ENCODE assay signal across 20 mouse cellular contexts in genomic region chr6:120149458-120150120, GRCm38 (mm10). TPM values are rescaled to one million over a fixed set of nuclear protein-coding genes. Genes with fewer than 3 reads are reported as not detected.
DNase-seq lines count a peak whose midpoint lies in the region; ATAC-seq and TF ChIP-seq lines count a peak whose summit lies in the region.
"Had no signal": no experiment of that assay in that cellular context is flagged by ENCODE, and none has a peak within 500 bp of the region (broad histone marks: within the 10 kb centered on the region; RNA-seq: fewer than 3 reads in every experiment).

No protein-coding gene starts in this region.

- no peak overlapping the region for H3K4me3 ChIP-seq in heart, adult 2 months
- no peak overlapping the region for H3K4me3 ChIP-seq in lung, embryonic 16.5 days (ENCODE audit: low read length)
- H3K4me3 ChIP-seq: neural tube, embryonic 15.5 days had no signal

- H3K79me2 ChIP-seq in heart, adult 2 months (replicated peaks; ENCODE audit: control insufficient read depth, insufficient read depth, low read length) = no peaks in the 10 kb centered on the region

- H3K9ac ChIP-seq in heart, adult 2 months (ENCODE audit: low read depth, low read length) = peak overlapping the region; percentile 25; the same call in 1 of the 2 replicates
- H3K9ac ChIP-seq in lung, embryonic 16.5 days (ENCODE audit: low read length) = peak overlapping the region; percentile 33; the same call in 1 of the 2 replicates
- H3K9ac ChIP-seq: neural tube, embryonic 15.5 days had no signal

- no peak for TF ChIP-seq POLR2A in heart, adult 2 months (IDR thresholded peaks at IDR 0.05; ENCODE audit: insufficient read depth, low read depth, low read length)

- peak in 1 of 2 experiments; percentile 32 for DNase-seq in heart, adult 2 months
- DNase-seq in heart, postnatal 36 days = no peak
- DNase-seq in lung, adult 18-20 months = no peak
- DNase-seq in naive thymus-derived CD4-positive, alpha-beta T cell, adult 2 months (ENCODE audit: low read depth) = peak; percentile 34
- no peak for DNase-seq in adrenal gland, postnatal 10 days
- no peak for DNase-seq in cerebellum, adult 18-20 months
- DNase-seq: adrenal gland, postnatal 25 days; B cell, adult 2 months; cerebellum, adult 11-12 months; right cerebral cortex, adult 18-20 months; thymus, adult 18-20 months had no signal

- intact Hi-C loops in heart, adult 2 months (cut with DNase I) = loop anchor here (2.0 kb wide), 1 partner anchor 39 kb away; no protein-coding TSS in a partner anchor
- intact Hi-C loops in heart, postnatal 36 days (cut with DNase I) = no loop called here

- TF ChIP-seq EP300 in heart, adult 2 months (IDR thresholded peaks at IDR 0.05; ENCODE audit: insufficient read depth, low read depth, low read length) = no peak

- H3K36me3 ChIP-seq in heart, adult 2 months (ENCODE audit: control insufficient read depth, insufficient read depth, low read length) = no peaks in the 10 kb centered on the region; the same call in 1 of the 2 replicates
- no peaks in the 10 kb centered on the region for H3K36me3 ChIP-seq in lung, embryonic 16.5 days (ENCODE audit: control insufficient read depth, insufficient read depth, low read length)
- H3K36me3 ChIP-seq: neural tube, embryonic 15.5 days had no signal

- peak overlapping the region; percentile 81 for H3K27ac ChIP-seq in heart, adult 2 months
- peak overlapping the region; percentile 94 for H3K27ac ChIP-seq in lung, embryonic 16.5 days (ENCODE audit: low read length)
- H3K27ac ChIP-seq: neural tube, embryonic 15.5 days had no signal

- H3K9me3 ChIP-seq in lung, embryonic 16.5 days (ENCODE audit: control insufficient read depth, low read length) = no peaks in the 10 kb centered on the region
- H3K9me3 ChIP-seq: neural tube, embryonic 15.5 days had no signal

- ATAC-seq in lung, embryonic 16.5 days (ENCODE audit: low read depth) = no peak
- peak; percentile 77 for ATAC-seq in common myeloid progenitor, adult 5-6 weeks (replicated peaks; ENCODE audit: low read depth, poor library complexity, severe bottlenecking)
- ATAC-seq: forebrain, embryonic 14.5 days; intestine, embryonic 16.5 days; midbrain, embryonic 16.5 days; Patski had no signal

- H3K4me1 ChIP-seq in heart, adult 2 months (ENCODE audit: control insufficient read depth, insufficient read depth, low read length) = peaks cover 30% of the 10 kb centered on the region
- peaks cover 29% of the 10 kb centered on the region for H3K4me1 ChIP-seq in lung, embryonic 16.5 days (replicated peaks; ENCODE audit: control insufficient read depth, insufficient read depth, low read length)
- H3K4me1 ChIP-seq: neural tube, embryonic 15.5 days had no signal

- no peak for TF ChIP-seq CTCF in heart, adult 2 months (IDR thresholded peaks at IDR 0.05)

- no peak overlapping the region for H3K4me2 ChIP-seq in lung, embryonic 16.5 days (ENCODE audit: low read depth, low read length)
- H3K4me2 ChIP-seq: neural tube, embryonic 15.5 days had no signal

- 49% methylated on average over 12 of the region's 12 CpGs for WGBS in heart, adult 2 months
- WGBS in lung, embryonic 16.5 days = 64% methylated on average over 12 of the region's 12 CpGs

- no peaks in the 10 kb centered on the region for H3K27me3 ChIP-seq in heart, adult 2 months (ENCODE audit: control insufficient read depth, insufficient read depth, low read length)
- no peaks in the 10 kb centered on the region for H3K27me3 ChIP-seq in lung, embryonic 16.5 days (ENCODE audit: control insufficient read depth, insufficient read depth, low read depth, low read length)
- H3K27me3 ChIP-seq: neural tube, embryonic 15.5 days; Patski had no signal

RNA-seq across cellular contexts. Expression of gene Ninj2, which starts 56.4 kb away (rescaled TPM):
- total RNA-seq in heart, adult 2 months (2021) = not detected
- polyA plus RNA-seq in heart, adult 2 months (2012; rRNA removed) = not detected in 2 replicates
- total RNA-seq in heart, postnatal 36 days (2021) = not detected
- polyA plus RNA-seq in lung, embryonic 16.5 days (2015; fragmentation: Nextera tagmentation; extraction: Ambion mirVana) = 0.54 and 0.63 TPM in 2 replicates
- not detected in 2 replicates for total RNA-seq in common myeloid progenitor, adult 5-6 weeks (2017)
- total RNA-seq in adrenal gland, postnatal 10 days (2021) = not detected
- total RNA-seq: adrenal gland, postnatal 25 days; gastrocnemius, postnatal 25 days had no signal
- polyA plus RNA-seq: embryonic facial prominence, embryonic 11.5 days; forebrain, embryonic 14.5 days; midbrain, embryonic 16.5 days had no signal
